Mouse (Mus musculus) thymus, postnatal 0 days (tissue): Measurements from ENCODE around the gene Zfp820. TPM values are rescaled to one million over a fixed set of nuclear protein-coding genes. Genes with fewer than 3 reads are reported as not detected.
"Not testable (repeated sequence)": the region's sequence is repeated elsewhere in the genome, so short reads cannot be mapped to it uniquely, and the experiment has no call there.

ENCODE experiments used
- DNase-seq: peaks from one replicate; pipeline ENCODE4 v3.0.0-alpha.2; 2015; ENCODE audit warnings: low spot score
- polyA plus RNA-seq: library from polyadenylated mRNA; unstranded; fragments of >200 nt; fragmentation: Nextera tagmentation; extraction: Ambion mirVana; gene quantifications from 2 replicates; pipeline ENCODE4 v1.2.1, GENCODE M21; 2015

Gene Zfp820
- polyA plus RNA-seq = 6.6 and 7.8 TPM in 2 replicates

DNA sequence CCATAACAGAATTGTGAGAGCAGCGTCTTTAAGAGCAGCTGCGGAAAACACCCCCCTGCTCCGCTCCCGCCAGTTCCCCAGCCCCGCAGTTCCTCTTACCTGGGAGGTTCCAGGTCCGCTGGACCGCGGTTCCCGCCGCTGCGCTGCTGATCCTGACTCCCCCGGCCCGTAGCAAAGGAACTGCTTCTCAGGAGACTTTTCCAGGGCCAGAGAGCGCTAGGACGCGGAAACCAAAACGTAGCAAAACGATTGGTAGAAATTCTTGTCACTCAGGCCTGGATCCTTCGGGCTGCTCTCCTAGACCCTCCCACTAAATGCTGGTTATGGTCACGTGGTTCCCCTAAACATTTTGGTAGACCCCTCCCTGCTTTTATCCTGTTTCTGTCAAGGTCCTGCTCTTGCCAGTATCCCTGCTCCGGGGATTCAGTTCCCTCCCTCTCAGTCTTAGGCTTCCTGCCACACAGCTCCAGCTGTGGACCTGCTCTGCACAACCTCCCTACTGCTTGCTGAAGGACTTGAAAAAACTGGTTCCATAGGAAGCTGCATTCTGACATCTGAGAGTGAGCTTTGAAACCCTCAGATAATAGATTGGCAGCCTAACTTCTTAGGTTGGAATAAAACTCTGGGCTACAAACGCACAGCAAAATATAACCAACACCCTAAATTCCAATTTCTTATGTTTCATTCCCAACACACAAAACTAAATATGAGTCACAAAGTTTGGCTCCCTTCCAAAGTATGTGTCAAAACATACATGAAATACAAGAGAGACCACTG lies at the start of gene Zfp820:
Zfp820 (minus strand) TSS at position 228 of the 777 bp plus-strand sequence.
- DNase-seq = peak; percentile 75

DNA sequence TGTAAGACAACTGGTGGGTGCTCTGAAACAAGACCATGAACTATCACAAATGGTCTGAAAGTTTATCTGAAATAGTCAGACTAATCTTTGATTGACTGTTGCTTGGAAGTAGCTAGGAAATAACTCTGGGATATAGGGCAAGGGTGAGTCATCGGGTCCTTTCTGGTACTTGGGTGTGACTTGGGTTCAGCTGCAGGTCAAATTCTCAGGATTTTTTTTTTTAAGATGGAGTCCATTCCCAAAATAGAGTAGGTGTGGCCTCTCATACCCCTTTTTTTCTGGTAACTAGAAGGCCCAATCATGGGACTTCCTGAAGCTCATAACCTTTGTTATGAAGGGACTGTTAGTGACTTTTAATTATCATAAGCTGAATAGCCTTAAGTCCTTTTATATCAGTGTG lies 25.7 kb upstream of the Zfp820 start:
- DNase-seq = no peak

DNA sequence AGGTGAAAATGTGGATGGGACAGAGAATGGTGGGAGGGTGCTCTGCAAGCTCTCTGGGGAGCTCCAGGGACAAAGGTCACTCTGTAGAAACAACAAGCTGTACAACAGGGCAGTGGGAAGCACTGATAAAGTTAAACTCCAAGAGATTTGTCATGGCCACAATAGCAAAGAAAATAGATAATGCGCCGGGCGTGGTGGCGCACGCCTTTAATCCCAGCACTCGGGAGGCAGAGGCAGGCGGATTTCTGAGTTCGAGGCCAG lies 680 bp upstream of the Zfp820 start:
- not testable (repeated sequence) for DNase-seq

DNA sequence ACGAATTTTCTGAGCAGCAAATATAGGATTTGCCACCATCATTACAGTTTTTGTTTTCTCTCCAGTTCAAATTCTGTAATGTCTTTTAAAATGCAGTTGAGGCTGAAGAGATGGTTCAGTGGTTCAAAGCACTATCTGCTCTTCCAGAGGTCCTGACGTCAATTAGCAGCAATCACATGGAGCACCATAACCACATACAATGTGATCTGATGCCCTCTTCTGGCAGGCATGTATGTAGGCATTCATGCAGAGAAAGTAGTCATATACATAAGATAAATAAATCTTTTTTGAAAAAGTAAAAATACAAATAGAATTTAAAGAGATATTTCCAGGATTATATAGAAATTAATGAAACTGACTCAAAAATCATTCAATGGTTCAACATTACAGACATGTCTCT lies 7.1 kb downstream of the Zfp820 start:
- DNase-seq = no peak

DNA sequence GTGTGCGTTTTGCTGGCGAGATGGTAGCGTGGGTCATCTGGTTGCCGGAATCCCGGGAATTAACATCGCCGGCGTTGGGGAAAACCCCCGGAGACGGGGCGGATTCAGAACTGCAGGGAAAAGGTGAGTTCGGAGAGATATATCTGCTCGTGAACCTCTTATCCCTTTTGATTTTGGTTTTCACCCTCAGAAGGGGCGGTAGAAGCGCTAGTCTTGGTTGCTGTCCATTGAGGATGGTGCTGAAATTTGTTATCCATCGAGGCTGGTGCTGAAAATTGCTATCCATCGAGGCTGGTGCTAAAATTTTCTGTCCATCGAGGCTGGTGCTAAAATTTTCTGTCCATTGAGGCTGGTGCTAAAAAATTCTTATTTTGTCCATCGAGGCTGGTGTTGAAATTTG lies 44.2 kb downstream of the Zfp820 start:
- not testable (repeated sequence) for DNase-seq

DNA sequence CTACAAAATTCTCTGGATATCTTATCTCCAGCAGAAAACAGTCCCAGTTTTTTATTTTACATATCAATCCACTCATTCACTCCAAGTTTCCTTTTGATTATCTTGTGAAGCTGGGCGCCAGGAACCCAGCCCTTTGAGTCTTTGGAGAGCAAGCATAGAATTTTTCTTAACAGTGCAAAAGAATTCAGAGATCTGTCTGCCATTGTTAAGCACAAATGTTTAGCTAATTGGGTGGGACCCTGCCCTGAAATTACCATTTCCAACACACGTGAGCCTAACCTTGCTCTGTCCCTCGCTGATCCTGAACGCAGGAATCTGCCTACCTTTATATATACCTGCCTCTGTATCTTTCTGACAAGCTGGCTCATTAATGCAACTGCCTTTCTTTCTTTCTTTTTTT lies 53.3 kb downstream of the Zfp820 start:
- no peak for DNase-seq

DNA sequence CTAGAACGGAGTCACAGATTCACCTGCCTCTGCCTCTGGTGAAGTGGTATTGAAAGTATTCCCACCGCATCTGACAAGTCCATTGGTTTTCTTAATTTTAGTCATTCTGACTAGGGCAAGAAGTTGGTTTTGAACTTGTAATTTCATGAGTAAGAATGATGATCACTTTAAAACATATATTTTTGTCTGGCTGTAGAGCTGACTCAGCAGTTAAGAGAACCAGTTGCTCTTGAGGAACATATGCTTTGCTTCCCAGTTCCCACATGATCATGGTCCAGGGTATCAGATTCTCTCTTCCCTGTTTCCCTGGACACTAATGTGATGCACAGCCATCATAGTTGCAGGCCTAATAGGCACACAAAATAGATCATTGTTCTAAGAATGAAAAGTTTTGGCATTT lies 75.2 kb downstream of the Zfp820 start:
- no peak for DNase-seq

Other genes with a start within 250 kb of the Zfp820 start
- gene Zfp983, start 195.1 kb downstream of the Zfp820 start, polyA plus RNA-seq = 5.6 and 5.8 TPM in 2 replicates
- 12.0 and 12.7 TPM in 2 replicates for gene Gm10226, start 153.9 kb downstream of the Zfp820 start, polyA plus RNA-seq
- gene Zfp760, start 138.0 kb downstream of the Zfp820 start, polyA plus RNA-seq = 3.0 and 3.5 TPM in 2 replicates
- 3.2 and 3.8 TPM in 2 replicates for gene Zfp229, start 115.0 kb downstream of the Zfp820 start, polyA plus RNA-seq
- gene Zfp995, start 64.2 kb upstream of the Zfp820 start, polyA plus RNA-seq = 14.5 and 17.0 TPM in 2 replicates
- gene Zfp942, start 116.7 kb upstream of the Zfp820 start, polyA plus RNA-seq = 21.9 and 24.9 TPM in 2 replicates
- gene Zfp943, start 116.8 kb upstream of the Zfp820 start, polyA plus RNA-seq = 17.2 and 18.5 TPM in 2 replicates